Mouse (Mus musculus) neural tube, embryonic 13.5 days (tissue): Measurements from ENCODE around the gene Gtf2f2. TPM values are rescaled to one million over a fixed set of nuclear protein-coding genes. Genes with fewer than 3 reads are reported as not detected.

Experiments used
- ATAC-seq: fragments of 200-750 bp; cut with Nextera tagmentation; 2 replicates; pipeline ENCODE4 v1.8.0; 2017; ENCODE audit warnings: low read depth, mild to moderate bottlenecking, moderate TSS enrichment, moderate library complexity
- H3K27ac ChIP-seq: fragments of 300-500 bp; sonication (generic); replicated peaks from 2 replicates; pipeline ENCODE4 v1.5.1; 2015; ENCODE audit warnings: moderate library complexity, mild to moderate bottlenecking, inconsistent platforms
- H3K27me3 ChIP-seq: fragments of 300-500 bp; sonication (generic); 2 replicates; pipeline ENCODE4 v1.6.1; 2015; ENCODE audit warnings: mild to moderate bottlenecking, inconsistent platforms
- H3K36me3 ChIP-seq: fragments of 300-500 bp; sonication (generic); 2 replicates; pipeline ENCODE4 v1.6.1; 2015; ENCODE audit warnings: mild to moderate bottlenecking, inconsistent platforms
- H3K4me1 ChIP-seq: fragments of 300-500 bp; sonication (generic); replicated peaks from 2 replicates; pipeline ENCODE4 v1.6.1; 2015; ENCODE audit warnings: inconsistent platforms
- H3K4me2 ChIP-seq: fragments of 300-500 bp; sonication (generic); 2 replicates; pipeline ENCODE4 v1.6.1; 2015; ENCODE audit warnings: inconsistent platforms, mild to moderate bottlenecking, moderate library complexity
- H3K4me3 ChIP-seq: fragments of 300-500 bp; sonication (generic); 2 replicates; pipeline ENCODE4 v1.5.1; 2015; ENCODE audit warnings: mild to moderate bottlenecking, inconsistent platforms
- H3K9ac ChIP-seq: fragments of 300-500 bp; sonication (generic); 2 replicates; pipeline ENCODE4 v1.6.1; 2015; ENCODE audit warnings: moderate library complexity, mild to moderate bottlenecking, inconsistent platforms
- H3K9me3 ChIP-seq: fragments of 300-500 bp; sonication (generic); 2 replicates; pipeline ENCODE4 v1.6.1; 2016; ENCODE audit warnings: inconsistent platforms
- WGBS: fragments of 180-500 bp; shearing (Covaris S2); methylation state at CpG from one replicate; pipeline ENCODE4 v1.1.7; 2015; 5-methylcytosine and 5-hydroxymethylcytosine counted together
- polyA plus RNA-seq: library from polyadenylated mRNA; unstranded; fragments of >200 nt; fragmentation: Nextera tagmentation; extraction: Ambion mirVana; gene quantifications from 2 replicates; pipeline ENCODE4 v1.2.1, GENCODE M21; 2015

Gtf2f2 gene
- polyA plus RNA-seq, 1 experiment from 2014 or later: 40.1 TPM

GRCm38 (mm10) chr14:75850819-75851218 lies 159.8 kb downstream of the Gtf2f2 start:
- Histone ChIP-seq H3K27ac (no peak overlapping the region), H3K9me3 (no peaks in the 10 kb centered on the region), H3K27me3 (no peaks in the 10 kb centered on the region), H3K4me2 (no peak overlapping the region), H3K4me3 (no peak overlapping the region), H3K4me1 (peaks cover 36% of the 10 kb centered on the region), H3K9ac (no peak overlapping the region), H3K36me3 (peaks cover 73% of the 10 kb centered on the region)
- 40% methylated on average over 6 of the region's 6 CpGs for WGBS
- ATAC-seq: no peak

- H3K9me3 ChIP-seq: no peaks in the 10 kb centered on the region
- no peak overlapping the region for H3K9ac ChIP-seq
- H3K36me3 ChIP-seq: peaks cover 73% of the 10 kb centered on the region
- no peak overlapping the region for H3K4me2 ChIP-seq
- H3K27me3 ChIP-seq: no peaks in the 10 kb centered on the region
- no peak for ATAC-seq
- no peak overlapping the region for H3K27ac ChIP-seq
- H3K4me3 ChIP-seq: no peak overlapping the region
- peaks cover 36% of the 10 kb centered on the region for H3K4me1 ChIP-seq
- 83% methylated on average over 6 of the region's 6 CpGs for WGBS
Measured at GRCm38 (mm10) chr14:75849842-75850568, 160.7 kb downstream of the Gtf2f2 start.

DNA sequence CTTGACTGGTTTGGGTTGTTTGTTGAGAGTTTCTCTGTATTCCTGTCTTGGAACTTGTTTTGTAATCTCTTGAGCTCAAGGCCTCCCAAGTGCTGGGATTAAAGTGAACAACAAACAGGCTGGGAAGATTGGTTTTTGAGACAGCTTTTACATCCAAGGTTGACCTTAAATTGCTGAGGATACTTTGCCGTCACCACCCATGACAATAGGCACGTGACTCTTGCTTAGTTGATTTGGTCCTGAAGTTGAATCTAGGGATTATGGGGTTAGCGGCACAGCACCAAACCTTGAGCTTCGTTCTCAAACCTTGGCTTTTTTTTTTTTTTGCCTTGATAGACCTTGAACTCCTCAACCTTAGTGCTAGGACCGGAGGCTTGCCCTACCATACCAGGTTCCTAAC lies 161.4 kb downstream of the Gtf2f2 start:
- no peak for ATAC-seq
- no peaks in the 10 kb centered on the region for H3K9me3 ChIP-seq
- H3K4me3 ChIP-seq: no peak overlapping the region
- no peak overlapping the region for H3K4me2 ChIP-seq
- H3K27ac ChIP-seq: no peak overlapping the region
- H3K4me1 ChIP-seq: peaks cover 36% of the 10 kb centered on the region
- no peak overlapping the region for H3K9ac ChIP-seq
- peaks cover 70% of the 10 kb centered on the region for H3K36me3 ChIP-seq
- H3K27me3 ChIP-seq: no peaks in the 10 kb centered on the region
- 82% methylated on average over 5 of the region's 5 CpGs for WGBS

DNA sequence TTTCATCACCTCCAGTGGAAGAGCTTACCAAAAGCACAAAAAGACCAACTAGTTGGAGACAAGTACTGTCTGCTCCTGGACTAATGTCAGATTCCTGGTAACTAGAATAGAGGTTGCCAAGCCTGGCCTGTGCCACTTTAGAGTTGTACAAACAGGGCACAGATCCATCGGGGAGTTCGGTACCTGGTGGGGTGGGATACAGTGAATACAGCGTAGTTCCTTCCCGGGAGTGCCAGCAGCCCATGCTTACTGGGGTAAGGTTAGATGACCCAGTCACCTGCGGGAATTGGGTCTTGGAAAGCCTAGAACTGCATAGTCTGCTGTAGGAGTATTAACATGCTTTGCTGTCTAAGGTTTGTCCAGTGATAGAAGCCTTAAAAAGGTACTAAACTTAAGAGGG lies 162.2 kb downstream of the Gtf2f2 start:
- H3K4me3 ChIP-seq: no peak overlapping the region
- no peaks in the 10 kb centered on the region for H3K27me3 ChIP-seq
- H3K4me2 ChIP-seq: no peak overlapping the region
- no peak for ATAC-seq
- H3K9me3 ChIP-seq: no peaks in the 10 kb centered on the region
- no peak overlapping the region for H3K9ac ChIP-seq
- peaks cover 44% of the 10 kb centered on the region for H3K4me1 ChIP-seq
- peaks cover 62% of the 10 kb centered on the region for H3K36me3 ChIP-seq
- no peak overlapping the region for H3K27ac ChIP-seq
- WGBS: 90% methylated on average over 5 of the region's 5 CpGs

GRCm38 (mm10) chr14:75847669-75848068 lies 163.0 kb downstream of the Gtf2f2 start:
- Histone ChIP-seq H3K9ac (peak overlapping the region; percentile 52; the same call in 1 of the 2 replicates), H3K9me3 (no peaks in the 10 kb centered on the region), H3K27ac (no peak overlapping the region), H3K4me2 (peak overlapping the region; percentile 66), H3K27me3 (no peaks in the 10 kb centered on the region), H3K36me3 (peaks cover 59% of the 10 kb centered on the region), H3K4me3 (peak overlapping the region; percentile 6; the same call in 1 of the 2 replicates), H3K4me1 (peaks cover 47% of the 10 kb centered on the region)
- 89% methylated on average over 4 of the region's 4 CpGs for WGBS
- ATAC-seq: no peak

Other genes starting within 250 kb of the Gtf2f2 start
- 8.5 and 10.2 TPM in 2 replicates for gene Slc25a30, start 223.8 kb downstream of the Gtf2f2 start, polyA plus RNA-seq
- gene Tpt1, start 165.8 kb downstream of the Gtf2f2 start, polyA plus RNA-seq: 917 and 951 TPM in 2 replicates
- 6.5 and 7.0 TPM in 2 replicates for gene Kctd4, start 55.9 kb downstream of the Gtf2f2 start, polyA plus RNA-seq
- gene Gpalpp1, start 99.9 kb upstream of the Gtf2f2 start, polyA plus RNA-seq: 12.2 and 12.5 TPM in 2 replicates
- 13.3 and 14.3 TPM in 2 replicates for gene Nufip1, start 100.0 kb upstream of the Gtf2f2 start, polyA plus RNA-seq